Mouse (Mus musculus) stomach, embryonic 14.5 days (tissue): Measurements from ENCODE around the gene 2310007B03Rik. TPM values are rescaled to one million over a fixed set of nuclear protein-coding genes. Genes with fewer than 3 reads are reported as not detected.

Experiments
- ATAC-seq: fragments of 200-750 bp; cut with Nextera tagmentation; 2 replicates; pipeline ENCODE4 v1.8.0; 2017; ENCODE audit warnings: low read depth, moderate TSS enrichment; ENCODE audit not compliant: insufficient number of reproducible peaks, insufficient read depth, low FRiP score
- H3K27ac ChIP-seq: fragments of 300-500 bp; sonication (generic); 2 replicates; pipeline ENCODE4 v1.5.1; 2014; ENCODE audit warnings: mild to moderate bottlenecking, low read length, moderate library complexity, mixed read lengths
- H3K27me3 ChIP-seq: fragments of 300-500 bp; sonication (generic); 2 replicates; pipeline ENCODE4 v1.6.1; 2014; ENCODE audit warnings: low read length, control low read depth, mixed read lengths; ENCODE audit not compliant: control insufficient read depth, insufficient read depth
- H3K36me3 ChIP-seq: fragments of 300-500 bp; sonication (generic); 2 replicates; pipeline ENCODE4 v1.6.1; 2014; ENCODE audit warnings: mild to moderate bottlenecking, control low read depth, low read length, moderate library complexity, mixed read lengths; ENCODE audit not compliant: control insufficient read depth, insufficient read depth
- H3K4me1 ChIP-seq: fragments of 300-500 bp; sonication (generic); 2 replicates; pipeline ENCODE4 v1.6.1; 2014; ENCODE audit warnings: low read length, control low read depth, mixed read lengths; ENCODE audit not compliant: control insufficient read depth, insufficient read depth
- H3K4me2 ChIP-seq: fragments of 300-500 bp; sonication (generic); replicated peaks from 2 replicates; pipeline ENCODE4 v1.6.1; 2014; ENCODE audit warnings: low read depth, low read length, control low read depth
- H3K4me3 ChIP-seq: fragments of 300-500 bp; sonication (generic); 2 replicates; pipeline ENCODE4 v1.5.1; 2014; ENCODE audit warnings: low read depth, low read length, control low read depth
- H3K9ac ChIP-seq: fragments of 300-500 bp; sonication (generic); replicated peaks from 2 replicates; pipeline ENCODE4 v1.6.1; 2014; ENCODE audit warnings: low read depth, mild to moderate bottlenecking, control low read depth, low read length, moderate library complexity, mixed read lengths
- H3K9me3 ChIP-seq: fragments of 300-500 bp; sonication (generic); 2 replicates; pipeline ENCODE4 v1.6.1; 2016; ENCODE audit warnings: low read depth, low read length, control low read depth; ENCODE audit not compliant: control insufficient read depth
- WGBS: fragments of 180-500 bp; shearing (Covaris S2); extraction: QIAGEN DNeasy Blood & Tissue Kit; methylation state at CpG from one replicate; pipeline ENCODE4 v1.1.7; 2014; 5-methylcytosine and 5-hydroxymethylcytosine counted together
- polyA plus RNA-seq: library from polyadenylated mRNA; unstranded; fragments of >200 nt; fragmentation: Nextera tagmentation; extraction: Ambion mirVana; gene quantifications from 2 replicates; pipeline ENCODE4 v1.2.1, GENCODE M21; 2014

Gene 2310007B03Rik
- polyA plus RNA-seq, 1 experiment from 2014 or later = 2.6 TPM

GRCm38 (mm10) chr1:93128209-93128608 lies 32.5 kb downstream of the 2310007B03Rik start:
- H3K9ac ChIP-seq = no peak overlapping the region
- no peak for ATAC-seq
- H3K27ac ChIP-seq = no peak overlapping the region
- H3K4me1 ChIP-seq = peaks cover 7% of the 10 kb centered on the region; the same call in 1 of the 2 replicates
- WGBS = 80% methylated on average over 8 of the region's 8 CpGs
- H3K9me3 ChIP-seq = no peaks in the 10 kb centered on the region
- no peak overlapping the region for H3K4me2 ChIP-seq
- H3K4me3 ChIP-seq = no peak overlapping the region
- H3K36me3 ChIP-seq = no peaks in the 10 kb centered on the region
- H3K27me3 ChIP-seq = no peaks in the 10 kb centered on the region

GRCm38 (mm10) chr1:93125256-93125655 lies 35.5 kb downstream of the 2310007B03Rik start:
- Histone ChIP-seq H3K9ac (no peak overlapping the region), H3K4me3 (no peak overlapping the region), H3K36me3 (no peaks in the 10 kb centered on the region), H3K27me3 (no peaks in the 10 kb centered on the region), H3K4me1 (peaks cover 7% of the 10 kb centered on the region; the same call in 1 of the 2 replicates), H3K27ac (no peak overlapping the region), H3K9me3 (no peaks in the 10 kb centered on the region), H3K4me2 (no peak overlapping the region)
- WGBS = 50% methylated on average over 5 of the region's 5 CpGs
- peak; percentile 24; the same call in 1 of the 2 replicates for ATAC-seq

GRCm38 (mm10) chr1:93124066-93124465 lies 36.7 kb downstream of the 2310007B03Rik start:
- 61% methylated on average over 8 of the region's 8 CpGs for WGBS
- Histone ChIP-seq H3K4me3 (no peak overlapping the region), H3K27me3 (no peaks in the 10 kb centered on the region), H3K9ac (no peak overlapping the region), H3K4me1 (peaks cover 7% of the 10 kb centered on the region; the same call in 1 of the 2 replicates), H3K27ac (no peak overlapping the region), H3K4me2 (no peak overlapping the region), H3K36me3 (no peaks in the 10 kb centered on the region), H3K9me3 (no peaks in the 10 kb centered on the region)
- ATAC-seq = no peak

GRCm38 (mm10) chr1:93123179-93123854 lies 37.4 kb downstream of the 2310007B03Rik start:
- no peak overlapping the region; the same call in 1 of the 2 replicates for H3K27ac ChIP-seq
- no peak overlapping the region for H3K4me3 ChIP-seq
- 50% methylated on average over 11 of the region's 11 CpGs for WGBS
- no peak for ATAC-seq
- H3K36me3 ChIP-seq = no peaks in the 10 kb centered on the region
- H3K4me1 ChIP-seq = peaks cover 7% of the 10 kb centered on the region; the same call in 1 of the 2 replicates
- no peak overlapping the region for H3K9ac ChIP-seq
- no peaks in the 10 kb centered on the region for H3K9me3 ChIP-seq
- H3K27me3 ChIP-seq = no peaks in the 10 kb centered on the region
- H3K4me2 ChIP-seq = no peak overlapping the region

GRCm38 (mm10) chr1:93118816-93119215 lies 41.9 kb downstream of the 2310007B03Rik start:
- Histone ChIP-seq H3K36me3 (no peaks in the 10 kb centered on the region), H3K9ac (no peak overlapping the region), H3K27me3 (no peaks in the 10 kb centered on the region), H3K27ac (no peak overlapping the region), H3K4me1 (peaks cover 4% of the 10 kb centered on the region; the same call in 1 of the 2 replicates), H3K4me3 (no peak overlapping the region), H3K9me3 (no peaks in the 10 kb centered on the region), H3K4me2 (no peak overlapping the region)
- 40% methylated on average over 4 of the region's 4 CpGs for WGBS
- no peak for ATAC-seq

GRCm38 (mm10) chr1:93115471-93115870 lies 45.3 kb downstream of the 2310007B03Rik start:
- no peak overlapping the region for H3K9ac ChIP-seq
- no peaks in the 10 kb centered on the region for H3K27me3 ChIP-seq
- no peaks in the 10 kb centered on the region for H3K36me3 ChIP-seq
- H3K4me1 ChIP-seq = no peaks in the 10 kb centered on the region
- no peak for ATAC-seq
- no peaks in the 10 kb centered on the region for H3K9me3 ChIP-seq
- H3K27ac ChIP-seq = no peak overlapping the region
- 18% methylated on average over 13 of the region's 13 CpGs for WGBS
- H3K4me3 ChIP-seq = peak overlapping the region; percentile 21
- peak overlapping the region; percentile 45 for H3K4me2 ChIP-seq

GRCm38 (mm10) chr1:93114713-93115463 lies 45.9 kb downstream of the 2310007B03Rik start:
- H3K36me3 ChIP-seq = no peaks in the 10 kb centered on the region
- peak overlapping the region; percentile 45 for H3K4me2 ChIP-seq
- H3K9me3 ChIP-seq = no peaks in the 10 kb centered on the region
- peak; percentile 98 for ATAC-seq
- no peak overlapping the region for H3K27ac ChIP-seq
- H3K27me3 ChIP-seq = no peaks in the 10 kb centered on the region
- peak overlapping the region; percentile 21 for H3K4me3 ChIP-seq
- 27% methylated on average over 21 of the region's 21 CpGs for WGBS
- no peak overlapping the region for H3K9ac ChIP-seq
- no peaks in the 10 kb centered on the region for H3K4me1 ChIP-seq

- H3K9me3 ChIP-seq = no peaks in the 10 kb centered on the region
- no peak overlapping the region for H3K9ac ChIP-seq
- H3K4me1 ChIP-seq = 0 out of 2 replicates have a peak, but pooled peaks cover 6% of the 10 kb centered on the region
- no peaks in the 10 kb centered on the region for H3K36me3 ChIP-seq
- no peak overlapping the region for H3K27ac ChIP-seq
- 0 out of 2 replicates have a peak, but pooled peaks cover 19% of the 10 kb centered on the region for H3K27me3 ChIP-seq
- no peak for ATAC-seq
- H3K4me3 ChIP-seq = no peak overlapping the region
- 65% methylated on average over 7 of the region's 7 CpGs for WGBS
- H3K4me2 ChIP-seq = no peak overlapping the region
Measured at GRCm38 (mm10) chr1:93102700-93103099, 58.0 kb downstream of the 2310007B03Rik start.
